Mouse (Mus musculus): ENCODE results near the gene Helq. TPM values are rescaled to one million over a fixed set of nuclear protein-coding genes. Genes with fewer than 3 reads are reported as not detected.

Helq gene
- total RNA-seq, 1 experiment from 2014 or later: 23.6 TPM

- no peak for ATAC-seq (replicated peaks; ENCODE audit: low read depth, poor library complexity, severe bottlenecking)
Measured at GRCm38 (mm10) chr5:100792261-100792660, 6.1 kb downstream of the Helq start.

- no peak for ATAC-seq (replicated peaks; ENCODE audit: low read depth, poor library complexity, severe bottlenecking)
Measured at GRCm38 (mm10) chr5:100787527-100787926, 10.9 kb downstream of the Helq start.

DNA sequence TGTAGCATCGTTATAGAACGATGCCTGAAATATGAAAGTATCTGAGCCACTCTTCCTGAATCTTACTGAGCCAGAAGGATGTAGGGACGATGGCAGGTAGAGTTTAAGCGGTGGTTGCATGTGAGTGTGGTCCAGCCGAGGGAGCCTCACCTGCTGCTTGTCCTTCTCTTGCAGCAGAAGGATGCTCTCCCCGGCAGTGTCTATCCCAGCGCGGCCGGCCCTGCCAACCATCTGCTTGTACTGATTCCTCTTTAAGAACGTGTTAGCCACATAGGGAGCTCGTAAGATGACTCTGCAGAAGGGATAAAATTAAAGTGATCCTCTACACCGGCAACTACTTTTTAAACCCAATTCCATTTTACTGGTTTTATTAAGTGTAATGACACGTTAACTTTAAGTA is 19.4 kb downstream of the Helq start:
- ATAC-seq (replicated peaks; ENCODE audit: low read depth, poor library complexity, severe bottlenecking): no peak

GRCm38 (mm10) chr5:100776900-100777299 is 21.5 kb downstream of the Helq start:
- no peak for ATAC-seq (replicated peaks; ENCODE audit: low read depth, poor library complexity, severe bottlenecking)

- no peak for ATAC-seq (replicated peaks; ENCODE audit: low read depth, poor library complexity, severe bottlenecking)
Measured at GRCm38 (mm10) chr5:100775778-100776404, 22.5 kb downstream of the Helq start.

DNA sequence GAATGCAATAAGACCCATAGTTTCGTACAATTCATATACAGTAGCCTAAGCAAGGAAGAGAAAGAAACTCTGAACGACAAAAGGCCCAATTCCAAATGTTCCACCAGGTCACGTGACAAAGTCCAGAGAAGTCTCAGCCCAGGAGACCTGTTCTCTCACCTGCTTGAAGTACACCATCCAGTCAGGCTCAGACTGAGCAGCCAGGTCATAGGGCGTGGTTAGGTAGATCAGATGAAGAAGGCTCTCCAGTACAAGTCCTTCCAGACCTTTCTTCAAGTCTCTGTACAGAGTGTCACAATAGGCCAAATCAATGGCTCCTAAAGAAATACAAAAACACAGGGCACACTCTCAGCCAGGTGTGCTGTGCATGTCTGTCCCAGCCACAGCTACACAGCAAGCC is 26.8 kb downstream of the Helq start:
- no peak for ATAC-seq (replicated peaks; ENCODE audit: low read depth, poor library complexity, severe bottlenecking)

DNA sequence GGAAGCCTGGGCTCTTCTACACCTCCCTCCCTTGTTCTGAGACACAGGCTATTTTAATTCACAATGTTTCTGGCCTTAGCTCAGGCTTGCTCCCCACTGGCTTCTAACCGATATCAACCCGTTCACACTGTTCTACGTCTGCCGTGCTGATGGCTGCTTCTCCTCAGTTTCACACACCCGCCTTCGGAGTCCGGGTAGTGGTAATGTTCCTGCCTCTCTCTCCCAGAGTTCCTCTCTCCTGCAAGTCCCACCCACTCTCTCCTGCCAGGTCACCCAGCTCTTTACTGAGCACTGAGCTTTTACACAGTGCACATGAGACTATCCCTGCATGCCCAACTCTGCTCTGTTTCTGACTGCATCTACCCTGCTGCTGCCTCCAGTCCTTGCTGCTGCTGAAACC is 32.4 kb downstream of the Helq start:
- ATAC-seq (replicated peaks; ENCODE audit: low read depth, poor library complexity, severe bottlenecking): no peak

DNA sequence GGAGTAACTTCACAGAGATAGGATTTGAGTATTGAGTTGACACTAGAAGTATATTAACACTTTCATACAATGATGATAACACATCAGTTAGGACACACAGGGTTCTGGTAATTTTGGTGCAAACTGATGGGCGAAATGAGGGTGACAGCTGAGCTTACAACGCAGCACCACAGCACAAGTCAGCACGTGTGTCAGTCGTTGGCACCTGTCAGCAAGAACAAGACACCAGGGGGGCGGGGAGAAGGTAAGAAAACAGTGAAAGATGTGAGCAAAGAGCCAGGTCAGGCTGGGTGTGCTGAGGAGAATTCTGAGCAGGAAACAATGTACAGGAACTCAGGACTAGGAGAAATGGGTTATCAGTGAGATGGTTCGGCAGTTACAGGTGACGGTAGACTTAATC is 36.7 kb downstream of the Helq start:
- ATAC-seq (replicated peaks; ENCODE audit: low read depth, poor library complexity, severe bottlenecking): no peak

- ATAC-seq (replicated peaks; ENCODE audit: low read depth, poor library complexity, severe bottlenecking): no peak
Measured at GRCm38 (mm10) chr5:100760049-100760663, 38.2 kb downstream of the Helq start.

- ATAC-seq (replicated peaks; ENCODE audit: low read depth, poor library complexity, severe bottlenecking): no peak
Measured at GRCm38 (mm10) chr5:100758121-100758520, 40.3 kb downstream of the Helq start.

DNA sequence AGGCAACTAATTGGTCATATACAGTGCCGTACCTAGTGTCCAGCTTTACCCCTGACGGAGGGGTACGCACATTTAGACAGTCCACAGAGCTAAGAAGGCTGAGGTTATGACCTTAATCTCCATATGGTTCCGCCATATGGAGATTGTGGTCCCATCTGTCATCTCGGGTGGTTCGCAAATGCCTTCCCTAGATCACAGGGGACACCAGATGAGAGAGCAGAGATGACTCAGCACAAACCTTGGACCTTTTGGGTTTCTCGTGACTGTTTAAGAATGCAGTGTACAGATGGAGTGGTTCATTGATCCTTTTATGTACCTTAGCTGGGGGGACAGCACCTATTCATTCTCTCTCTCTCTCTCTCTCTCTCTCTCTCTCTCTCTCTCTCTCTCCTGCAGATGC is 45.0 kb downstream of the Helq start:
- peak; percentile 50 for ATAC-seq (replicated peaks; ENCODE audit: low read depth, poor library complexity, severe bottlenecking)

GRCm38 (mm10) chr5:100751655-100752054 is 46.7 kb downstream of the Helq start:
- ATAC-seq (replicated peaks; ENCODE audit: low read depth, poor library complexity, severe bottlenecking): no peak

GRCm38 (mm10) chr5:100750617-100751255 is 47.7 kb downstream of the Helq start:
- peak; percentile 95 for ATAC-seq (replicated peaks; ENCODE audit: low read depth, poor library complexity, severe bottlenecking)

DNA sequence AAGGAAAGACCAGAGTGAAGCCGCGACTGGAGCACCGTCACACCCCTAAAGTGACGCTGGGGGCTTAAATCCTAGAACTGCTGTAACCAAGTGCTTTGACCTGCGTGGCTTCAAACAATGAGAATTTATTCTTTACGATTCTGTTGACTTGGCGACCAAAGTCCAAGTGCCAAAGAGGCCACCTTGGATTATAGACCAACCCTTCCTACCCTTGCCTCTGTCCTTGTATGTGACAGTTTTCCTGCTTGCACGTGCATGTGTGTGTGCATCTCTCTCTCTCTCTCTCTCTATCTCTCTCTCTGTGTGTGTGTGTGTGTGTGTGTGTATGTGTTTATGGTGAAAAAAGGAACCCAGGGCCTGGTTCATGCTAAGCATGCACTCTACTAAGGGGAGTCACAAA is 59.6 kb downstream of the Helq start:
- no peak for ATAC-seq (replicated peaks; ENCODE audit: low read depth, poor library complexity, severe bottlenecking)

GRCm38 (mm10) chr5:100736919-100737318 is 61.5 kb downstream of the Helq start:
- no peak for ATAC-seq (replicated peaks; ENCODE audit: low read depth, poor library complexity, severe bottlenecking)

- ATAC-seq (replicated peaks; ENCODE audit: low read depth, poor library complexity, severe bottlenecking): no peak
Measured at GRCm38 (mm10) chr5:100734535-100734934, 63.9 kb downstream of the Helq start.

DNA sequence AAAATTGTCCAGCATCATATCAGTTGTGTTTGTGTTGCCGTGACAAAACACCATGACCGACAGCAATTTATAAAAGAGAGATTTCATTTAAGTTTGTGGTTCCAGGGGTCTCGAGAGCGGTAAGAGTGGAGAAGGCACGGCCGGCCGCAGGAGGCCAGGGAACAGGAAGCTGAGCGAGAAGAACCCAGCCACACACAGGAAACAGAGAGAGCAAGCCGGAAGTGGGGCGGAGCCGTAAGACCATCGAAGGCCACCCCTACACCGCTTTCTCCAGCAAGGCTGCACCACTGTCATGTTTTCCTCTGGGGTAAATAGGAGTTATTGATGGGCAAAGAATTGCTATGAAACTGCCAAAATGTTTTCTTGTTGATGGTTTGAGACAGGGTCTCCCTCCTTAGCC is 69.6 kb downstream of the Helq start:
- peak; percentile 99 for ATAC-seq (replicated peaks; ENCODE audit: low read depth, poor library complexity, severe bottlenecking)

- ATAC-seq (replicated peaks; ENCODE audit: low read depth, poor library complexity, severe bottlenecking): peak; percentile 57
Measured at GRCm38 (mm10) chr5:100726001-100726400, 72.4 kb downstream of the Helq start.

GRCm38 (mm10) chr5:100719235-100720088 is 78.9 kb downstream of the Helq start, which contains the start of gene Hpse:
Gene Hpse (minus strand): TSS chr5:100719716.
- peak; percentile 37 for ATAC-seq (replicated peaks; ENCODE audit: low read depth, poor library complexity, severe bottlenecking)

DNA sequence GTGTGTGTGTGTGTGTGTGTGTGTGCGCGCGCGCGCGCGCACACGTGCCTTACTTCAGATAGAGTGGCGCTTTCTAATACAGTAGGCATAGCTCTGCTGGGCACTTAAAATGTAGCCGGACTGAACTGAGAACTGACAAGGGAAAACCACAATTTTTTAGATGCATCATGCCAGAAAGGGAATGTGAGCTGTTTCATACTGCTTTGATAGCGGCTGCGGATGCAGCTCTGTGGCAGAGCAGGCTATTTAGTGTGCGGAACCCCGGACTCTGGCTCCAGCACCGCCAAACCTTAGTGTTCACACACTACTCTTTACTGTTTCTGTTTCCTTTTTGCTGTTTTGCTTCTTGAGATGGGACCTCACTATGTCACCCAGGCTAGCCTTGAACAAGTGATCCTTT is 81.6 kb downstream of the Helq start:
- ATAC-seq (replicated peaks; ENCODE audit: low read depth, poor library complexity, severe bottlenecking): peak; percentile 66

Measured in common myeloid progenitor, adult 5-6 weeks (primary cell).